Mouse (Mus musculus) forebrain, embryonic 16.5 days (tissue): ENCODE results near the gene Hectd2. TPM values are rescaled to one million over a fixed set of nuclear protein-coding genes. Genes with fewer than 3 reads are reported as not detected.

Source experiments
- ATAC-seq: fragments of 200-750 bp; cut with Nextera tagmentation; 2 replicates; pipeline ENCODE4 v1.8.0; 2017; ENCODE audit warnings: mild to moderate bottlenecking, moderate library complexity
- H3K27ac ChIP-seq: fragments of 300-500 bp; sonication (generic); 2 replicates; pipeline ENCODE4 v1.5.1; 2014; ENCODE audit warnings: low read length, control low read depth
- H3K27me3 ChIP-seq: fragments of 300-500 bp; sonication (generic); replicated peaks from 2 replicates; pipeline ENCODE4 v1.6.1; 2014; ENCODE audit warnings: low read length; ENCODE audit not compliant: control insufficient read depth, insufficient read depth
- H3K36me3 ChIP-seq: fragments of 300-500 bp; sonication (generic); 2 replicates; pipeline ENCODE4 v1.6.1; 2014; ENCODE audit not compliant: control insufficient read depth, insufficient read depth
- H3K4me1 ChIP-seq: fragments of 300-500 bp; sonication (generic); replicated peaks from 2 replicates; pipeline ENCODE4 v1.6.1; 2014; ENCODE audit warnings: low read length; ENCODE audit not compliant: control insufficient read depth, insufficient read depth
- H3K4me2 ChIP-seq: fragments of 300-500 bp; sonication (generic); 2 replicates; pipeline ENCODE4 v1.6.1; 2014; ENCODE audit warnings: mild to moderate bottlenecking, low read length, control low read depth
- H3K4me3 ChIP-seq: fragments of 300-500 bp; sonication (generic); replicated peaks from 2 replicates; pipeline ENCODE4 v1.5.1; 2014; ENCODE audit warnings: mild to moderate bottlenecking, low read length, control low read depth
- H3K9ac ChIP-seq: fragments of 300-500 bp; sonication (generic); replicated peaks from 2 replicates; pipeline ENCODE4 v1.6.1; 2014; ENCODE audit warnings: low read depth, low read length, control low read depth
- H3K9me3 ChIP-seq: fragments of 300-500 bp; sonication (generic); 2 replicates; pipeline ENCODE4 v1.6.1; 2016; ENCODE audit warnings: low read length; ENCODE audit not compliant: control insufficient read depth
- WGBS: fragments of 180-500 bp; shearing (Covaris S2); extraction: QIAGEN DNeasy Blood & Tissue Kit; methylation state at CpG from one replicate; pipeline ENCODE4 v1.1.7; 2014; 5-methylcytosine and 5-hydroxymethylcytosine counted together
- polyA plus RNA-seq: library from polyadenylated mRNA; unstranded; fragments of >200 nt; fragmentation: Nextera tagmentation; extraction: Ambion mirVana; gene quantifications from 2 replicates; pipeline ENCODE4 v1.2.1, GENCODE M21; 2015

Hectd2 gene
- polyA plus RNA-seq, 1 experiment from 2014 or later: 14.7 TPM

DNA sequence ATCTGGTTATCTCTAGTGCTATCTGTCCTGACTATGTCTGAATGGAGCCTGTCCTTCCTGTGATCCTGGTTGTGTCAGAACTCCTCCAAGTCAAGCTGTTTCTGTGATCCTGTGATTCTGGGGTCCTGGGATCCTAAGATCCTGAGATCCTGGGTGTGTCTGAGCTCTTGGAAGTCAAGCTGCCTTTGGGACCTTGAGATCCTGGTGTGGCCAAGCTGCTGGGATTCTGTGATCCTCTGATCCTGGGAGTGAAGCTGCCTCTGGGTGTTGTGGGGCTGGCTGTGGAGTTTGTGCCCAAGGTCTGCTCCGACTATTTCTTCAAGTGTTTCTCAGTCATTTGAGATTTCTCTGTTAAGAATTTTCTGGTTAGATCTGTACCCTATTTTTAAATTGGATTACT, 98.2 kb downstream of the Hectd2 start:
- no peak for ATAC-seq
- Histone ChIP-seq H3K9ac (no peak overlapping the region), H3K27me3 (no peaks in the 10 kb centered on the region), H3K4me1 (no peaks in the 10 kb centered on the region), H3K9me3 (no peaks in the 10 kb centered on the region), H3K4me2 (no peak overlapping the region), H3K27ac (no peak overlapping the region), H3K4me3 (no peak overlapping the region), H3K36me3 (no peaks in the 10 kb centered on the region)
- WGBS: 84% methylated on average over 1 of the region's 1 CpGs

DNA sequence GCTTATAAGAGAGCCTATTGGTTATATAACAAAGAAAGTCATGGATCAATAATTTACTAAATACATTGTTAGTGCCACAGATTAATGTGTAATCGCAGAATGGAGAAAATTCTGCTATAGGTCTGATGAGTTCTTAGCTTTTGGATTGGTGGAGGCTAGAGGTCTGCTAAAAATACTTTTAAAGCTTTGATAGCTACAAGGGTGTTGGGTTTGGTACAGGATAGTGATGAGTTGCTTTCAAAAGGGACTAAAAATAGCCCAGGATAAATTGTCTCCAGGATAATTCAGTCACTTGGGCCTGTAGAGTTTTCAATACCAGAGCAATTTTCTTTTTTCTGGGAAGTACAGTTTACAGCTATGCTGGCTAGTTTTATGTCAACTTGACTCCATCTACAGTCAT, 108.3 kb downstream of the Hectd2 start:
- H3K9me3 ChIP-seq: no peaks in the 10 kb centered on the region
- no peaks in the 10 kb centered on the region for H3K27me3 ChIP-seq
- H3K4me1 ChIP-seq: no peaks in the 10 kb centered on the region
- no peak overlapping the region for H3K27ac ChIP-seq
- WGBS: 96% methylated on average over 1 of the region's 1 CpGs
- H3K4me3 ChIP-seq: no peak overlapping the region
- no peaks in the 10 kb centered on the region for H3K36me3 ChIP-seq
- no peak overlapping the region for H3K4me2 ChIP-seq
- no peak for ATAC-seq
- H3K9ac ChIP-seq: no peak overlapping the region

GRCm38 (mm10) chr19:36663918-36664317, 109.5 kb downstream of the Hectd2 start:
- Histone ChIP-seq H3K27me3 (no peaks in the 10 kb centered on the region), H3K27ac (no peak overlapping the region), H3K4me3 (no peak overlapping the region), H3K4me1 (no peaks in the 10 kb centered on the region), H3K9ac (no peak overlapping the region), H3K36me3 (no peaks in the 10 kb centered on the region), H3K4me2 (no peak overlapping the region), H3K9me3 (no peaks in the 10 kb centered on the region)
- WGBS: 82% methylated on average over 2 of the region's 2 CpGs
- no peak for ATAC-seq

GRCm38 (mm10) chr19:36664417-36664816, 110.0 kb downstream of the Hectd2 start:
- no peak overlapping the region for H3K4me3 ChIP-seq
- H3K4me2 ChIP-seq: no peak overlapping the region
- H3K36me3 ChIP-seq: no peaks in the 10 kb centered on the region
- no peak for ATAC-seq
- 74% methylated on average over 6 of the region's 6 CpGs for WGBS
- no peak overlapping the region for H3K9ac ChIP-seq
- H3K9me3 ChIP-seq: no peaks in the 10 kb centered on the region
- H3K27me3 ChIP-seq: no peaks in the 10 kb centered on the region
- H3K27ac ChIP-seq: no peak overlapping the region
- no peaks in the 10 kb centered on the region for H3K4me1 ChIP-seq

DNA sequence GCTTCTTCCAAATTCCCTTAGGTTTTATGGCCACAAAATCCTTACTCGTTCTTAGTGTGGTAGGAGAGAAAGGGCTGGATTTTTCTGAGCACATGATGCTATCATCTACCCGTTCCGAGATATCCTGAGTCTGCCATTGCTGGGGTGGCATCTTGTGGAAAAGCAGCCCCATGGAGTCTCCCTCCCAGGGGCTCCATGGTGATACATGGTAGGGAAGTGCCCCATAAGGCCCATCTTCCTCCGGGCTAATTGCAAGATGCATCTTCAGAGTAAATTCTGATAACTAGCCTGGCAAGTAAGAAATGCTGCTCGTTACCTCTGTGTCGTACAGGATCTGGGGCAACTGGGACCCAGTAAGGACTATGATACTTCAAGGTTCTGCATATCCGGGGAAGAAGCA, 110.8 kb downstream of the Hectd2 start:
- 91% methylated on average over 7 of the region's 7 CpGs for WGBS
- H3K36me3 ChIP-seq: no peaks in the 10 kb centered on the region

GRCm38 (mm10) chr19:36665641-36666040, 111.2 kb downstream of the Hectd2 start:
- Histone ChIP-seq H3K27ac (no peak overlapping the region), H3K4me1 (peaks cover 4% of the 10 kb centered on the region; the same call in 1 of the 2 replicates), H3K27me3 (no peaks in the 10 kb centered on the region), H3K9ac (no peak overlapping the region), H3K4me3 (no peak overlapping the region), H3K4me2 (no peak overlapping the region), H3K36me3 (no peaks in the 10 kb centered on the region), H3K9me3 (no peaks in the 10 kb centered on the region)
- no peak for ATAC-seq
- 87% methylated on average over 5 of the region's 5 CpGs for WGBS

More for the DNA sequence above, 110.8 kb downstream of the Hectd2 start:
- ATAC-seq: no peak
- H3K4me1 ChIP-seq: 0 out of 2 replicates have a peak, but pooled peaks cover 4% of the 10 kb centered on the region
- H3K9me3 ChIP-seq: no peaks in the 10 kb centered on the region
- no peak overlapping the region for H3K27ac ChIP-seq
- H3K27me3 ChIP-seq: no peaks in the 10 kb centered on the region
- no peak overlapping the region for H3K4me3 ChIP-seq
- no peak overlapping the region for H3K9ac ChIP-seq
- no peak overlapping the region for H3K4me2 ChIP-seq

- no peaks in the 10 kb centered on the region for H3K9me3 ChIP-seq
- no peaks in the 10 kb centered on the region for H3K27me3 ChIP-seq
- H3K4me3 ChIP-seq: no peak overlapping the region
- 89% methylated on average over 5 of the region's 5 CpGs for WGBS
- no peaks in the 10 kb centered on the region for H3K36me3 ChIP-seq
- ATAC-seq: no peak
- peaks cover 4% of the 10 kb centered on the region; the same call in 1 of the 2 replicates for H3K4me1 ChIP-seq
- H3K4me2 ChIP-seq: no peak overlapping the region
- no peak overlapping the region for H3K9ac ChIP-seq
- H3K27ac ChIP-seq: no peak overlapping the region
Measured at GRCm38 (mm10) chr19:36666471-36666870, 112.0 kb downstream of the Hectd2 start.

- no peak for ATAC-seq
- Histone ChIP-seq H3K4me2 (no peak overlapping the region), H3K27ac (no peak overlapping the region), H3K4me3 (no peak overlapping the region), H3K9me3 (no peaks in the 10 kb centered on the region), H3K27me3 (no peaks in the 10 kb centered on the region), H3K36me3 (no peaks in the 10 kb centered on the region), H3K9ac (no peak overlapping the region), H3K4me1 (peaks cover 4% of the 10 kb centered on the region; the same call in 1 of the 2 replicates)
- WGBS: 91% methylated on average over 6 of the region's 6 CpGs
Measured at GRCm38 (mm10) chr19:36667368-36667767, 112.9 kb downstream of the Hectd2 start.

DNA sequence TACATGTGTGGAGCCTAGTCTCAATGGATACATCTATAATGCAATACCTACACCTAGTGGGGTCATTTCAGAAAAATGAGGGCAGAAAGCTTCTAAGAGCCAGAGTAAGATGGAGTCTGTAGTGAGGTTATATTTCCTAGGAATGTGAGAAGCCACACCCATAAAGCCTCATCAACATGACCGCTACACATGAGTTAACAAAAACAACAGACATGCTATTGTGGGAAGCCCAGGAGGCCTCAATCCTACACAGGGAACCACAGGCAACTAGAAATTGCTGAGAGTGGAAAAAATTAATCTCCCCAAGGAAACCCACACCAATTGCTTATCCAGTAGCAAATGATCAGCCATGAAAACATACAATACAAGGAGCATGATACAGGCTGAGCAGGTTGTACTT, 113.7 kb downstream of the Hectd2 start:
- Histone ChIP-seq H3K9ac (no peak overlapping the region), H3K4me3 (no peak overlapping the region), H3K4me2 (no peak overlapping the region), H3K9me3 (no peaks in the 10 kb centered on the region), H3K4me1 (peaks cover 4% of the 10 kb centered on the region; the same call in 1 of the 2 replicates), H3K27me3 (no peaks in the 10 kb centered on the region), H3K36me3 (no peaks in the 10 kb centered on the region), H3K27ac (no peak overlapping the region)
- ATAC-seq: no peak
- WGBS: 88% methylated on average over 1 of the region's 1 CpGs
